In the genomic region with DNA sequence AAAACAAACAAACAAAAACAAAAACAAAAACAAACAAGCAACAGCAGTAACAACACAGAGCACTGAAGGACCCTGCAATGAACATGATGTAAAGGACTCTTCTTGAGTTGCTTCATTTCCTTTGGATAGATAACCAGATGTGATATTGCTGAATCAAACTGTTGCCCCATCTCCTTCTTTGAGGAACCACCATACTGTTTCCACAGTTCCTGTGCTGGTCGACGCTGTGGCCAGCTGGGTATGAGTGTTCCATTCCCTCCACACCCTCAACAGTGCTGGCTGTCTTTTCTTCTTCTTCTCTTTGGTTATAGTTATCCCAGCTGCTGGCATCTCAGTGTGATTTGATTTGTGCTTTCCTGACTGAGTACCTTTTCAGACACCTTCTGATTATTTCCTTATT, we compare ENCODE assay signal across 30 mouse cellular contexts.
A peak's percentile ranks its signal among the peaks of the same experiment; 100 is the strongest.
DNase-seq lines count a peak whose midpoint lies in the region; ATAC-seq and TF ChIP-seq lines count a peak whose summit lies in the region.
"Had no signal": no experiment of that assay in that cellular context is flagged by ENCODE, and none has a peak within 500 bp of the region (broad histone marks: within the 10 kb centered on the region; RNA-seq: fewer than 3 reads in every experiment).

No protein-coding gene starts in this region.

- H3K4me3 ChIP-seq in liver, embryonic 16.5 days (ENCODE audit: low read depth, low read length), result no peak overlapping the region
- H3K4me3 ChIP-seq in liver, embryonic 12.5 days, result no peak overlapping the region
- no peak overlapping the region for H3K4me3 ChIP-seq in thymus, adult 2 months (ENCODE audit: control insufficient read depth, insufficient read depth, low read length)
- H3K4me3 ChIP-seq: embryonic facial prominence, embryonic 12.5 days; embryonic facial prominence, embryonic 15.5 days; gastrocnemius, adult 2 months; heart, embryonic 12.5 days; heart, embryonic 15.5 days had no signal

- TF ChIP-seq CTCF in thymus, adult 2 months (IDR thresholded peaks at IDR 0.05; ENCODE audit: borderline replicate concordance, control insufficient read depth, extremely low read depth, insufficient read depth, low read length, poor library complexity), result no peak

- no peak for DNase-seq in left cerebral cortex, adult 11 months (ENCODE audit: low spot score)
- no peak for DNase-seq in adrenal gland, adult 18-20 months (ENCODE audit: low spot score in 2 of 2)
- DNase-seq in thymus, adult 2 months, result no peak
- DNase-seq: adrenal gland, adult 8-10 months; adrenal gland, postnatal 25 days; B cell, adult 2 months; cerebellum, adult 18-20 months; cerebellum, adult 9-10 months; cerebellum, postnatal 14 days; forebrain, postnatal 0 days; gastrocnemius, adult 2 months; gastrocnemius, postnatal 14 days; heart, adult 18-20 months; heart, postnatal 10 days; heart, postnatal 36 days had no signal

- 0 out of 2 replicates have a peak, but pooled peaks have one; percentile 43 for ATAC-seq in liver, embryonic 16.5 days (ENCODE audit: low read depth)
- ATAC-seq in liver, embryonic 12.5 days, result no peak
- peak; percentile 95 for ATAC-seq in common myeloid progenitor, adult 5-6 weeks (replicated peaks; ENCODE audit: low read depth, poor library complexity, severe bottlenecking)
- peak; percentile 94 for ATAC-seq in megakaryocyte, adult 5-6 weeks (ENCODE audit: poor library complexity, severe bottlenecking)
- peak; percentile 83 for ATAC-seq in neutrophil, adult 5-6 weeks (ENCODE audit: extremely low read depth, insufficient number of reproducible peaks, low FRiP score, poor library complexity, severe bottlenecking)
- ATAC-seq: forebrain, embryonic 14.5 days; forebrain, postnatal 0 days; hindbrain, postnatal 0 days; Patski had no signal

- TF ChIP-seq POLR2A in thymus, adult 2 months (IDR thresholded peaks at IDR 0.05; ENCODE audit: control insufficient read depth, extremely low read depth, insufficient read depth, low read length, poor library complexity), result no peak

- H3K27ac ChIP-seq in liver, embryonic 16.5 days (ENCODE audit: low read length), result no peak overlapping the region
- no peak overlapping the region for H3K27ac ChIP-seq in liver, embryonic 12.5 days
- no peak overlapping the region for H3K27ac ChIP-seq in thymus, adult 2 months (ENCODE audit: control insufficient read depth, insufficient read depth, low read length)
- H3K27ac ChIP-seq: embryonic facial prominence, embryonic 12.5 days; embryonic facial prominence, embryonic 15.5 days; gastrocnemius, adult 2 months; heart, embryonic 15.5 days; hindbrain, embryonic 14.5 days; hindbrain, postnatal 0 days had no signal

- WGBS in liver, embryonic 16.5 days (ENCODE audit: insufficient replicate concordance), result 38% methylated on average over 2 of the region's 2 CpGs
- WGBS in liver, embryonic 12.5 days (ENCODE audit: insufficient replicate concordance), result 51% methylated on average over 2 of the region's 2 CpGs
- WGBS in thymus, adult 2 months, result 81% methylated on average over 2 of the region's 2 CpGs

- H3K4me1 ChIP-seq in liver, embryonic 16.5 days (ENCODE audit: control insufficient read depth, low read depth, low read length), result no peaks in the 10 kb centered on the region
- no peaks in the 10 kb centered on the region for H3K4me1 ChIP-seq in liver, embryonic 12.5 days
- H3K4me1 ChIP-seq in thymus, adult 2 months (replicated peaks; ENCODE audit: control insufficient read depth, insufficient read depth, low read length), result no peaks in the 10 kb centered on the region
- H3K4me1 ChIP-seq: embryonic facial prominence, embryonic 12.5 days; embryonic facial prominence, embryonic 15.5 days had no signal

- no peak overlapping the region for H3K9ac ChIP-seq in liver, embryonic 16.5 days (ENCODE audit: low read depth, low read length)
- no peak overlapping the region for H3K9ac ChIP-seq in liver, embryonic 12.5 days
- H3K9ac ChIP-seq: embryonic facial prominence, embryonic 12.5 days; embryonic facial prominence, embryonic 15.5 days; forebrain, postnatal 0 days; heart, embryonic 12.5 days; heart, embryonic 15.5 days; hindbrain, embryonic 14.5 days had no signal

- no peaks in the 10 kb centered on the region for H3K27me3 ChIP-seq in liver, embryonic 16.5 days (ENCODE audit: control insufficient read depth, insufficient read depth, low read depth, low read length)
- H3K27me3 ChIP-seq in liver, embryonic 12.5 days (replicated peaks), result no peaks in the 10 kb centered on the region
- no peaks in the 10 kb centered on the region for H3K27me3 ChIP-seq in thymus, adult 2 months (ENCODE audit: control insufficient read depth, insufficient read depth, low read length)
- H3K27me3 ChIP-seq: CH12.LX; embryonic facial prominence, embryonic 12.5 days; embryonic facial prominence, embryonic 15.5 days; heart, embryonic 12.5 days; heart, embryonic 15.5 days had no signal

- no peaks in the 10 kb centered on the region for H3K36me3 ChIP-seq in liver, embryonic 16.5 days (ENCODE audit: control insufficient read depth, insufficient read depth)
- H3K36me3 ChIP-seq in liver, embryonic 12.5 days, result no peaks in the 10 kb centered on the region
- H3K36me3 ChIP-seq in thymus, adult 2 months (ENCODE audit: control insufficient read depth, insufficient read depth, low read length), result no peaks in the 10 kb centered on the region
- H3K36me3 ChIP-seq: embryonic facial prominence, embryonic 12.5 days; embryonic facial prominence, embryonic 15.5 days; G1E; heart, embryonic 12.5 days; heart, embryonic 15.5 days had no signal

- no peaks in the 10 kb centered on the region for H3K9me3 ChIP-seq in liver, embryonic 16.5 days (replicated peaks; ENCODE audit: control insufficient read depth, low read length)
- no peaks in the 10 kb centered on the region for H3K9me3 ChIP-seq in liver, embryonic 12.5 days (replicated peaks)
- H3K9me3 ChIP-seq: embryonic facial prominence, embryonic 12.5 days; embryonic facial prominence, embryonic 15.5 days; G1E; heart, embryonic 12.5 days; heart, embryonic 15.5 days had no signal

- H3K4me2 ChIP-seq in liver, embryonic 16.5 days (ENCODE audit: low read depth, low read length), result no peak overlapping the region
- H3K4me2 ChIP-seq in liver, embryonic 12.5 days, result no peak overlapping the region
- H3K4me2 ChIP-seq: embryonic facial prominence, embryonic 12.5 days; embryonic facial prominence, embryonic 15.5 days; heart, embryonic 12.5 days; heart, embryonic 15.5 days; hindbrain, embryonic 14.5 days had no signal
